Mouse (Mus musculus): ENCODE measurements around the gene Osbpl6. TPM values are rescaled to one million over a fixed set of nuclear protein-coding genes. Genes with fewer than 3 reads are reported as not detected.
A peak's percentile ranks its signal among the peaks of the same experiment; 100 is the strongest.

Gene Osbpl6
- total RNA-seq, 1 experiment from 2014 or later: not detected

DNA sequence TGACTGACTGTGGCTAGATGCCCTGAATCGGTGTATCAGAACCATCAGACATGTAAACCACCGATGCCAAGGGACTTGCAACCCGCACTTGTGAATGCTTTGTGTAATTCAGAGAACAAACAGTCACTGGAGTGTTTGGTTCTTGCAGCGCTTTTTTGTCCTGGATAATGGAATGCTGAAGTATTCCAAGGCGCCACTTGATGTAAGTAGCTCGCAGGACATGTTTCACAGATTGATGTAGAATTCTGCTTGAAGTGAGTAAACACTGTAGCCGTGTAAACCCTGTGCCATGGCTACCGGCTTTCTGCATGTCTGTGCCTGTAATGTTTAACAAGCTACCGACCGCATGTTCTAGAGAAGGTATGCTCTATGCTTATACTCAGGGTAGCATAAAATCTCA lies 141.9 kb downstream of the Osbpl6 start:
- ATAC-seq (replicated peaks; ENCODE audit: low read depth, poor library complexity, severe bottlenecking): no peak

DNA sequence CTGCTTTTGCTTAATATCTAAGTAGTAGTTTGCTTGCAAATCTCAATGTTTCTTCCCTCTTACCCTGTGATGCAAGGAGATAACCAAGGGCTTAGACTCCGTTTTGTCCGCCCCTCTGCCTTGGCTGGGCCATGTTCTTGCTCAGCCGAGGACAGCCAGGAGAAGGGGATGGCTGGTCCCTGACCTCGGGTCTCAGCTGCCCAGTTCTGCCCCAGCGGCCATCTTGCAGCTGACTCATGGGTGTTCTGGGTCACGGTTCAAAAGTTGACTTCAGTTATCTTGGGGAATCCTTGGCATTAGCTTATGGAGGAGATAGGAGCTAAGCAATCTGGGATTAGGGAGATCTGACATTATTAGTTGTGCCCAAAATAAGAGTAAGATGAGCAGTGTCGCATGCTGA lies 142.5 kb downstream of the Osbpl6 start:
- ATAC-seq (replicated peaks; ENCODE audit: low read depth, poor library complexity, severe bottlenecking): no peak

DNA sequence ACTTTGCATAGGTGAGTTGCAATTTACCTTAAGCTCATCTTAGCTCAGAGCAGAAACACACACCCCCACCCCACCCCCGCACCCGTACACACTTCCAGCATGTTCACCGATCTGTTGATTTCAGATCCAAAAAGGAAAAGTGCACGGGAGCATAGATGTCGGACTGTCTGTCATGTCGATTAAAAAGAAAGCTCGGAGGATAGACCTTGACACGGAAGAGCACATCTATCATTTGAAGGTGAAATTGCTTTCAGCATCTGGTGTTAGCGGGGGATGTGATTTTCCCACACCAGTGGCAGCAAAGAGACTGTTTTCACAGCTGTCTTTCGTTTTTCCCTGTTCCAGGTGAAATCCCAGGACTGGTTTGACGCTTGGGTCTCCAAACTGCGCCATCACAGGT lies 143.0 kb downstream of the Osbpl6 start:
- no peak for ATAC-seq (replicated peaks; ENCODE audit: low read depth, poor library complexity, severe bottlenecking)

DNA sequence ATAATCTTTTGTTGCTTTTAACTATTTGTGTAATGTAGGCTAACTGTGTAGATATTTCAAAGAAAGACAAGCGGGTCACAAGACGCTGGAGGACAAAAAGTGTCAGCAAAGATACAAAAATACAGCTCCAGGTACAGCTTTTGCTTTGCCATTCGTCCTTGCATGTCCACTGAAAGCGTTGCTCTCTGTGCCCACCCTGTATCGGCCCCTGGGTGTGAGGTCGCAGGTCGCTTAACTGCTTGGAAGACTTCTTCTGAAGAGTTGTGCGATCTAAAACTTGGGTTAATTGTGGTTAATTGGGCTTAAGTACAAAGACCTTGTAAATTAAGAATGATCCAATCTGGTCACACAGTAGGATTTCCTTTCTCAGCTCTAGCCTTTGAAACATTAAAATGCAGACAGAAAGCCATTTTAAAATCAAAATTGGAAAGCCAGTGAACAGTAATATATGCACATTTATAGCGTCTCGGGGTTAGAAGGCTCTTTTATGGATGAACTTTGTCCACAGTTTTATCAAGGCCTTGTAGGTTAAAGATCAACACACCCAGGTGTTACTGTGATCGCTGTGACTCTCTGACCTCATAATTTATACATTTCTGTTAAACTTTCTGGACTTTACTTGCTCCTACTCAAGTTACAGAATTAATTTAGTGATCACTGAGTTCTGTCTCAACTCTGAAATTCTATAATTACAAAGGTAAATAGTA lies 149.7 kb downstream of the Osbpl6 start:
- no peak for ATAC-seq (replicated peaks; ENCODE audit: low read depth, poor library complexity, severe bottlenecking)

DNA sequence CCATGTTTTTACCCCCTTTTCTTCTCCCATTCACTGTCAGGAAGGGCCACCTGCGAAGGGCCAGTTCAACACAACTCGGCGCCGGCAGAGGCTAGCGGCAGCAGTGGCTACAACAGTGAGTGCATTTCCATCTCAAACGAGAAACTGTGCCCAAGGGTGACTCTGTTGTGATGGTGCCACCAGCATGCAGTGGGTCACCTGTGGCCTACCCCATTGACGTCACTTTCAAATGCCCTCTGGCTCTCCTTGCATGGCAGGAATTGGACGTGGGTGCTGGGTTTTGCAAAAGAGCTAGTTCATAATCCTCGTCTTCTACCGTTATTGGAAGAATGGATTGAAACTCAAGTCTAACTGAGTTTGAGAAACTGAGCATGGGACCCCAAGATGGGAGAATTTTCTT lies 153.8 kb downstream of the Osbpl6 start:
- no peak for ATAC-seq (replicated peaks; ENCODE audit: low read depth, poor library complexity, severe bottlenecking)

DNA sequence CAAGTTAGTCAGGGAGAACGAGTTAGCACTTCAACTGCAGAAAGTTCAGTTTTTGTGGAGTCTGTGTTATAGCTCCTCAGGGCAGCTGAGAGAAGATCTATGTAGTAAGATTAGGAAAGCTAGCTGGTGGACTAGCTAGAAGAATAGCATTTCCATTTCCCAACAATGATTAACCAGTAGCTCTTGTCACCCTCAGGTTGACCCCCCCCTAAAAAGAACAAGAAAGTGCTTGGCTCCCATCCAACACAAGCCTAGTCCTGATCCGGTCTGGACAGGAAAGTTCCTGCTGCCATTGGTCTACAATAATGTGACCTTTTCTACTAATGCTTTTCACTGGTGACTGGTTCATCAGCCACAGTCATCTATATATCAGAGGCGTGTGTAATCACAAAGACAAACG lies 157.6 kb downstream of the Osbpl6 start:
- no peak for ATAC-seq (replicated peaks; ENCODE audit: low read depth, poor library complexity, severe bottlenecking)

DNA sequence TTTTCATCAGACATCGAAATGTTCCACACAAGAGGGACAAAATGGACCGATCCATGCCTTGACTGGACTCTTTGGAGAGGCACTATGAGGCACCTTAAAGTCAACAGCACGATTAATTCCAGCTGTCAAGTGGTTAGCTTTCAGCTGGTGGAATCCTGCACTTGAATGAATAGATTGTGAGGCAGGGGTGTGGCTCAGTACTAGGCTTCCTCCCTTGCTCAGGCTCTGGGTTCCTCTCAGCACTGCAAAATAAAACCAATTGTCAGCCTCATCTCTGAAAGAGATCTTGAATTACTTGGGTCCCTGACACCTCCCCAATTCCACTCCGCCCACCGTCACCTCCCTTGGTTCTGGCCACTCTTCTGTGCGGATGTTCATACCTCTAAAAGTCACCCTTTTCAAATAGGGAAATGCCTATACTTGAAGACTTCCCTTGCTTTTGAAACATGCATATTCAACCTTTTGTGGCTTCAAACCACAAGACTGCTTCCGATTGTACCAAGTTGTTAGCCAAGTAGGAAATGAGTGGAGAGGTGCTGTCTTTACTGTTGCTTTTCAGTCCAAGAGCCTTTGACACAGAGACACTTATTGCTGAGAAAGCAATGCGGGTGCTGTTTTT lies 160.7 kb downstream of the Osbpl6 start:
- peak; percentile 95 for ATAC-seq (replicated peaks; ENCODE audit: low read depth, poor library complexity, severe bottlenecking)

DNA sequence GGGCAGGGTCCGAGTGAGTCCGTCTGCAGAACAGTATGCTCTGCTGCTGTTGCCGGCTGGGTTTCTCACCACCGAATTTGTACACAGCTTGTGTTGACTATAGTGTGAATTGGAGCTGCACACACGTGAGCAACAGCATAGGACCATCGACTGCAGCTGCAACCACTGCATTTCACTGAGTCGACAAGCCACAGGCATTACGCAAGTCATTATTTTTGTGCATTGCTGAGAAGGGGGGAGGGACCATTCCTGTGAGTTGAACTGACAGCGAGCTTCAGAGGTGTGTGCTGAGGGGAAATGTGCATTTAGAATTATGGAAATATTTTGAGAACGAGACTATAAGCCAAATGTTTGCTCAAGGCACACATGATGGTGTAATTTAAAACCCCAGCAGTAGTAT lies 165.2 kb downstream of the Osbpl6 start:
- no peak for ATAC-seq (replicated peaks; ENCODE audit: low read depth, poor library complexity, severe bottlenecking)

DNA sequence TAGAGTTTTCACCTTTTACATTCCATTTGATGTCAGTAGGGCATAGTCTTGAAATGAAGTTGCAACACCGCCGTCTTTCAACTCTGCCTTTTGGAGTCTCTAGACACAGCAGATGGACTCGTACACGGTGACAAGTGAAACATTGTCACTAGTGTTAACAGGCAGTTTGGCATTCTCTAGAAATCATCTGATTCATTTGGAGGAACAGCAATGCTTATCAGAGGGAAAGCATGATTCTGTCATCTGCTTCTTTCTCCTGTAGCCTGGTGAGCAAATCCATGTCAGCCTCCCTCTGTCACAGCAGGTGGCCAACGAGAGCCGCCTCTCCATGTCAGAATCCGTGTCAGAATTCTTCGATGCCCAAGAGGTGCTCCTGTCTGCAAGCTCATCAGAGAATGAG lies 172.6 kb downstream of the Osbpl6 start:
- ATAC-seq (replicated peaks; ENCODE audit: low read depth, poor library complexity, severe bottlenecking): no peak

DNA sequence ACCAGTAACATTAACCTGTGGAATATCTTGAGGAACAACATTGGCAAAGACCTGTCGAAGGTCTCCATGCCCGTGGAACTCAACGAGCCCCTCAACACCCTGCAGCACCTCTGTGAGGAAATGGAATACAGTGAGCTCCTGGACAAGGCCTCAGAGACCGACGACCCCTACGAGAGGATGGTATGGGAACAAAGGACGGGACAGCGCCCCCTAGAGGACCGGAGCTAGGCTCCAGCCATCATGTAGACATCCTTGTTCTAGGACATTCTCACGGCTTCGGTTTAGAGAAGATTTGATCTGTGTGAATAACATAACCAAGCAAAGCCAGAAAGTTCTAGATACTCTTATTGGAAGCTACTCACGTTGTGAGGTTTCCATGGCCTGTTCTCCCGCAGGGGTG lies 178.8 kb downstream of the Osbpl6 start:
- no peak for ATAC-seq (replicated peaks; ENCODE audit: low read depth, poor library complexity, severe bottlenecking)

DNA sequence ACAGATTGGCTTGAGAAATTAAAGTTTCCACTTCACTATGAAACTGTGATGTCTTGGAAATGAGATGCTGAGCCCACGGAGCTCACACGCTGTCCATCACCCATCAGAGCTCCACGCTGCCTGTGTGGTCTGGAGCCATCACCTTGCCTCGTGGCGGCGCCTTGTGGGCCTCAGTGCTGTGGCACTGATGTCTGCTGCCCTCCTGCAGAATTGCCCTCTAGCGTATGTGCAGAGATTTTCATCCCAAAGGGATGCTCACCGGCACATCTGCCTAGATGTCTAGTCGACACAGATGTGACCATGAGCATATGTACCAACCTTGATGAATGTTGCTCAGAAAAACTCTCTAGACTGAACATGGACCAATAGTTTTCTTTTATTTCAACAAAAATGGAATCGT lies 180.6 kb downstream of the Osbpl6 start:
- no peak for ATAC-seq (replicated peaks; ENCODE audit: low read depth, poor library complexity, severe bottlenecking)

DNA sequence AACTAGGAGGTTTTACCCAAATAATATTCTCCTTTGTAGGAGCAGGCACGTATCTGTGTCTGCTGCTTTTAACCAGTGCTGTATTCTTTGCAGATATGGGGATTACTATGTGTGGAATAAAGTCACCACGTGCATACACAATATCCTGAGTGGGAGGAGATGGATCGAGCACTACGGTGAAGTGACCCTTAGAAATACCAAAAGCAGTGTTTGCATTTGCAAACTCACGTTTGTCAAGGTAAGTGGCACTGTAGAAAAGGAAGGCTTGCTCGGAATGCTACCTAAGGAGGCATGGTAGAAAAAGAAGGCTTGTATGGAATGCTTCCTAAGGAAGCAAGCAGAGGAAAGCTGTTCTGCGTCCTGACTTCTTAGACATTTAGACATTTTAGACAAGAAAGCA lies 183.9 kb downstream of the Osbpl6 start:
- no peak for ATAC-seq (replicated peaks; ENCODE audit: low read depth, poor library complexity, severe bottlenecking)

DNA sequence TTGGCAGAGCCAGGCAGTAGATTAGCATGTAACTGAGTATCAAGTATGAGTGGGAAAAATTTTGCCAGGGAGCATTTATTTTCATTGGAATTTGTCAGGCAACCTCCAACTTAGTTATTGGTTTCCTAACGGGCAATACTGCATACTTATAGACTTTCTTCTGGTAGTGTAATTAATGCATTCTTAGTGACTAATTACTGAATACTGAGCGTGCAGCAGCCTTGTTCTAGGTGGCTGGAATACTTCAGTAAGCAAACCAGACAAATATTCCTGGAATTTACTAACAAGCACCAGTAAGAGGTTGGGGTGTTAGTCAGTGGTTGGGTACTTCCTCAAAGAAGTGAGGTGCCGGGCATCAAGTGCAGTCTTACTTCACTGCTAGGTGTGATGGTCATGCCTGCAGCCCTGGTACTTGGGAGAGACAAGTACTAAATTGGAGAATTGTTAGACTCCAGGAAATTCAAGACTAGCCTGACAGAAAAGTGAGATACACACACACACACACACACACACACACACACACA lies 186.2 kb downstream of the Osbpl6 start:
- no peak for ATAC-seq (replicated peaks; ENCODE audit: low read depth, poor library complexity, severe bottlenecking)

DNA sequence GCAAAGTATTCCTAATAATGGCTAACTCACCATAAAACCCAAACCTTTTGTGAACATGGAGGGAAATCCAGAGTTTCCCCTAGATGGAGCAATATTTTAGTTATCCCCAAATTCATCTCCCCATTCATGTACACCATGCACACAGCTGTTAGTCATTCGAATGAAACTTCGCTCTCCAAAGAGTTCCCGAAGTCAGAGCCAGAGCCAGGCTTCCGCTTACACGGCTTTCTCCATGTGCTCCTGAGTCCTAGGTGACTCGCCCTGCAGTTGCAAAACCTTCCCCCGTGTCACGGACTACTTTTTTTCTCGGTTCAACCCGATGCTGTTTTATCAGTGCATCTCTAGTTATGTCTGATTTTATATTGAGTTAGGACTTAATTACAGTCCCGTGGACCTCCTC lies 191.2 kb downstream of the Osbpl6 start:
- ATAC-seq (replicated peaks; ENCODE audit: low read depth, poor library complexity, severe bottlenecking): no peak

DNA sequence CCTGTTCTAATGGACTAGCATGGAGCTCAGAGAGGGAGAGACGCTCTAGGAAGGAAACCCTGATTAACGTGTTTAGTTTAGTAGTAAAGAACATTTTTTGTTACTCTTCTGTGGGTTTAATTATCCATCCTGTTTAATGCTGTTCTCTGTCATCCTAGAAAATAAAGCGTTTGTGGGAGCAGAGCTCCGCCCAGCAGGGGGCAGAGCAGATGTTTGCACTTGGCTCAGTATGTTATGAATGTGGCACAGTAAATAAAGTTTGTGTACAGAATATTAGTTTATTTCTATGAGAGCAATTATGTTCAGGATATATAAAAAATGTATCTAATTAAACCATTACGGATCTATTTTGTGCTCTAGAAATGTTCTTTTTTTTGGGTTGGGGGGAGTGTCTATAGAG lies 192.9 kb downstream of the Osbpl6 start:
- ATAC-seq (replicated peaks; ENCODE audit: low read depth, poor library complexity, severe bottlenecking): peak; percentile 60; the same call in 1 of the 2 replicates

DNA sequence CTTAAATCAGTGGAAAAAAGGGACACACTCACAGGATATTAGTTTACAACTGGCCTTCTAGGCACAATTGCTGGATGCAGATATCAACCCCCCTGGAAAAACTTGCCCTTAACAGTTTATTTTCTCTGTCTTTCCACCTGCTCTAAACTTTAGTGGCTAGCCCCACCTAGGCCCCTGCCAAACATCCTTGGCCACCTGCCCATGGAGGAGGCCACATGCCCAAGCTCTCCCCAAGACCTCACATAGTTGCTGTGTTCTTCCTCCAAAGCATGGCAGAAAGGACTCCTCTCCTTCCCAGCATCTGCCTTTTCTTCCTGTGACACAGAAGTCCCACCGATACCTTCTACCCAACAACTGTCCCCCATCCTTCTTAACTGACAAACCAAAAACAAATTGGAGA lies 195.9 kb downstream of the Osbpl6 start:
- ATAC-seq (replicated peaks; ENCODE audit: low read depth, poor library complexity, severe bottlenecking): no peak

DNA sequence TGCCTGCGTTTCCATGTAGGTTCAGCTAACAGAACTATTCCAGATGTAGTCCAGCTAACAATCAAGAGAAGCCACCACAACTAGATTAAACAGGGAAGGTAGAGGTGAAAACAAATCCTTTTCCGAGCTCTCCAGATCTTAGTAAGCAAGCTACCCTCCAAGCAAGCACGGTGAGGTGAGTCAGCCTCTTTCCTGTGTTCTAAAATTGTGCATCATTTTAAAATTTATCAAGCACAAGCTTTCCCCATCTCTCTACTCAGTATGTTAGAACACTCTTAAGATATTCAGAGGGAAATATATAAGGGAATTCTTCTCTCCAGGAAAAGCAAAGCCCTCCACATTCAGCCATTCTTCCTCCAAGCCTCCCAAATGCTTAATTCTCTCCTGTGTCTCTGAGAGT lies 200.4 kb downstream of the Osbpl6 start:
- no peak for ATAC-seq (replicated peaks; ENCODE audit: low read depth, poor library complexity, severe bottlenecking)

DNA sequence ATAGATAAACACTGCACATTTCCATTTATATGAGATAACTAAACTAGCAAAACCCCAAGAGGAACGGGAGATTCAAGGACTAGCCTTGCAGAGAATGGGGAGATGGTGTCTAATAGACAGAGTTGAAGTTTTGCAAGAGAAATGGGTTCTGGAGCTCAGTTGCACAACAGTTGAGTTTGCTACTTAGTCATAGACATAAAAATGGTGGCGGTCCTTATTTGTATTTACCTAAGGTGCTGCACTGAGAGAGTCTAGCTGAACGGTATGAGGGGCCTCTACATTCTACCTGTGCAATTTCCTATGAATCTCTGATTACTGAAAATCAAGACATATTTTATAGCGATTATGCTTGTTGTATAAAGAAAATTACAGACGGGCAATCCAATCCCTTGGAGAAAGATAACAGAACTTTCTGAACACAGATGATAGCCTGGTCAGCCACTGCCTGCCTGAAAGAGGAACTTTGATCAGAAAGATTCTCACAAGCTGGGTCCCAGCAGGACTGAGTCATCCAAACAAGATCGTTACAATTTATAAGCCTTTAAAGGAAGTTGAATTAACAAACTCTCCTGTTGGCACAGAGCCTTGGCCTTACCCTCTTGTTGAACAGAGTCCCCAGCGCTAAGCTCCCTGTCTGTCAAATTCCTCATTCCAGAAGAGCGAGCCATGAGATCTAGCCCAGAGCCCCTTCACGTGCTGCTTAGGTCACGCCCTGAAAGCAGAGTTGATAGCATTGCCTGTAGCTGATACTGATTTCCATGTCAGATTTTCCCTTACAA lies 204.2 kb downstream of the Osbpl6 start:
- ATAC-seq (replicated peaks; ENCODE audit: low read depth, poor library complexity, severe bottlenecking): peak; percentile 94

DNA sequence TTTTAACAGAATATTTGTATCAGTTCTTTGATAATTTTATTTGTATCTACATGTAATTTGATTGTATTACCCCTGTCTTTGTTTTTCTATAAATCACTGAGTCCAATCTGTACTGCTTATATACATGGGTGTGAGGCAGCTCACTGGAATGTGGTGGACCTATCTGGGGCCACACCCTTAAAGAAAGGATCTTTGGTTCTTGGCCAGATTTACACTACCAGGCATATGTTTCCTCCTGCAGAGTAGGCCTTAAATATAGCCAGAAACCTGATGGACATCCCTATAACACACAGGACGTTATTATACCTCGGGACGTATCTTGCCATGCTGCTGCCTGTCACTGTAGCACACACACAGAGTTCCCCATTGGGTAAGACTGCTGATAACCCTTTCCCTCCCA lies 205.7 kb downstream of the Osbpl6 start:
- ATAC-seq (replicated peaks; ENCODE audit: low read depth, poor library complexity, severe bottlenecking): no peak

DNA sequence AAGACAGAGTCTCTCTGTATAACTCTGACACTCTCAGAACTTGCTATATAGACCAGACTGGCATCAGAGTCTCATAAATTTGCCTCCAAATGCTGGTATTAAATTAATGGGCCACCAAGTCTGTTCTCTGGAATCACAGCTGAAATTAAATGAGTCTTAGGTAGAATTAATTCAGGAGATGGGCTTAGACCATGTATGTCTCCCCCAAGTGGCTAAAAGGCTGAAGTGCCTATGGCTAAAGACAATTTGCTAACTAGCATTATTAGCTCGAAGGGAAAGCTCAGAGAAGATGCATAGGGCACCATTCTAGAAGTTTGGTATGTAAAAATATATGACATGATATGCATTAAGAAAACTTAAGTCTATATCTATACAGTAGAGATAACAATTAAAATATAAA lies 211.8 kb downstream of the Osbpl6 start:
- peak; percentile 63; the same call in 1 of the 2 replicates for ATAC-seq (replicated peaks; ENCODE audit: low read depth, poor library complexity, severe bottlenecking)

DNA sequence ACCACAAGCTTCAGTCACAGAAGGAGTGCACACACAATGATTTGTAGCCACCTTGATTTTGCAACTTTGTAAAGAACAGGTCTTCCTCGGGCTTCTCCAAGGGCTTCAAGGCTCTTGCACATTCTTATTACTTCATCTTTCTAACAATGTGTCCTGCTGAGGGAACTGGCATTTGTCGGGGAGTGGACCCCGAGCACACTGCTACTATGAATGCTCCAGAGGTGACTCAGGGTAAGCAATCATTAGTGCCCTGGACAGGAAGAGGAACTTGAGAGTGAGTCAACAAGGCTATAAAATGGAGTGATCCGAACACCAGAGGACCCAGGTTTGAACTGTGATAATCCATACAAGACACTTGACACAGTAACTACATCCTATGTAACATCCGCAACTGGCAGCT lies 213.9 kb downstream of the Osbpl6 start:
- ATAC-seq (replicated peaks; ENCODE audit: low read depth, poor library complexity, severe bottlenecking): no peak

Data from common myeloid progenitor, adult 5-6 weeks (primary cell).